Mouse (Mus musculus) heart, adult 2 months (tissue): Measurements from ENCODE around the gene Lrrc18. TPM values are rescaled to one million over a fixed set of nuclear protein-coding genes. Genes with fewer than 3 reads are reported as not detected.

Experiments
- DNase-seq, 2 experiments: peaks; one replicate each; pipeline ENCODE4 v3.0.0; 2021
- H3K27ac ChIP-seq: fragments of 200-600 bp; 2 replicates; pipeline ENCODE4 v1.8.1; 2022
- H3K27me3 ChIP-seq: fragments of 200-500 bp; 2 replicates; pipeline ENCODE4 v1.6.1; 2012; ENCODE audit warnings: mild to moderate bottlenecking, low read length, inconsistent platforms, mixed read lengths; ENCODE audit not compliant: control insufficient read depth, insufficient read depth
- H3K36me3 ChIP-seq: fragments of 200-500 bp; 2 replicates; pipeline ENCODE4 v1.6.1; 2012; ENCODE audit warnings: low read length, inconsistent platforms; ENCODE audit not compliant: control insufficient read depth, insufficient read depth
- H3K4me1 ChIP-seq: fragments of 200-500 bp; 2 replicates; pipeline ENCODE4 v1.6.1; 2011; ENCODE audit warnings: low read length; ENCODE audit not compliant: control insufficient read depth, insufficient read depth
- H3K4me3 ChIP-seq: fragments of 200-600 bp; 2 replicates; pipeline ENCODE4 v1.8.1; 2022
- H3K79me2 ChIP-seq: fragments of 200-500 bp; replicated peaks from 2 replicates; pipeline ENCODE4 v1.6.1; 2012; ENCODE audit warnings: mild to moderate bottlenecking, inconsistent platforms, low read length, moderate library complexity, mixed read lengths; ENCODE audit not compliant: control insufficient read depth, insufficient read depth
- H3K9ac ChIP-seq: fragments of 200-500 bp; 2 replicates; pipeline ENCODE4 v1.6.1; 2012; ENCODE audit warnings: low read depth, mild to moderate bottlenecking, control low read depth, inconsistent platforms, low read length, mixed read lengths
- CTCF ChIP-seq: fragments of 200-600 bp; IDR thresholded peaks from 2 replicates; pipeline ENCODE4 v1.8.1; 2022; ENCODE audit warnings: antibody characterized with exemption, mild to moderate bottlenecking, moderate library complexity
- EP300 ChIP-seq: fragments of 200-500 bp; IDR thresholded peaks from 2 replicates; pipeline ENCODE4 v1.6.1; 2011; ENCODE audit warnings: low read depth, low read length, control low read depth; ENCODE audit not compliant: insufficient read depth
- POLR2A ChIP-seq: fragments of 200-500 bp; IDR thresholded peaks from 2 replicates; pipeline ENCODE4 v1.6.1; 2011; ENCODE audit warnings: mild to moderate bottlenecking, low read depth, low read length, control low read depth; ENCODE audit not compliant: insufficient read depth
- WGBS: fragments of 180-500 bp; shearing (Covaris S2); methylation state at CpG from one replicate; pipeline ENCODE4 v1.1.7; 2018; 5-methylcytosine and 5-hydroxymethylcytosine counted together
- intact Hi-C: fragments of 180-260 bp; cut with DNase I; formaldehyde crosslinking; loops from one replicate; pipeline ENCODE4 v1.15.1; 2025
- polyA plus RNA-seq: library from polyadenylated mRNA; depleted of rRNA; stranded (reverse); fragments of >200 nt; gene quantifications from 2 replicates; pipeline ENCODE4 v1.2.3, GENCODE M21; 2012
- total RNA-seq, 2 experiments: library from RNA; stranded (reverse); gene quantifications; 2 replicates each; pipeline ENCODE4 v1.2.3; 2021

Gene Lrrc18
- total and polyA plus RNA-seq, 3 experiments = 0.25 to 0.55 (median 0.50) TPM

- no peaks in the 10 kb centered on the region for H3K4me1 ChIP-seq
- no peaks in the 10 kb centered on the region for H3K36me3 ChIP-seq
- no peaks in the 10 kb centered on the region for H3K79me2 ChIP-seq
- DNase-seq = no peak
- WGBS = 91% methylated on average over 10 of the region's 10 CpGs
- no peak overlapping the region for H3K9ac ChIP-seq
- no peak overlapping the region for H3K27ac ChIP-seq
- TF ChIP-seq POLR2A (no peak), CTCF (no peak), EP300 (no peak)
- H3K4me3 ChIP-seq = no peak overlapping the region
- intact Hi-C loops = no loop called here
- H3K27me3 ChIP-seq = no peaks in the 10 kb centered on the region
Measured at GRCm38 (mm10) chr14:32964742-32965141, 26.4 kb upstream of the Lrrc18 start.

DNA sequence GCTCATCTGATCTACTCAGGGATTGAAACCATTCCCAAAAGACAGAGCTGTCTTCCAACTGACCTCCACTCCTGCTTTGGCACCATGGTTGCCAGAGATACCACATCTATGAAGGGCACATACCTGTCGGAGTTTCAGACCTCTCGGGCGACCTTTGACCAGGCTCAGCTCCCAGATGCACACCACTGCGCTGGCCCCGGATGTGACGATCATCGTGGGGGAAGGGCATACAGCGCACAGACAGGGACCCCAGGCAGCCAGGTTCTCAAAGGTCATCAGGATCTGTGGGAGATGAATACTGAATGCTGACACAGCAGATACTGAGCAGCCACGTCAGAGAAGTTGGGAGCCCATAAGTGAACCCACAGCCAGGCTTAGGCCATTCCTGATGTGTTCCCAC lies 20.5 kb upstream of the Lrrc18 start:
- WGBS = 89% methylated on average over 9 of the region's 9 CpGs
- H3K9ac ChIP-seq = no peak overlapping the region
- no peaks in the 10 kb centered on the region for H3K36me3 ChIP-seq
- TF ChIP-seq EP300 = no peak
- no peak for TF ChIP-seq POLR2A
- TF ChIP-seq CTCF = no peak
- intact Hi-C loops = no loop called here
- no peak for DNase-seq
- H3K27me3 ChIP-seq = no peaks in the 10 kb centered on the region
- no peak overlapping the region for H3K27ac ChIP-seq
- no peaks in the 10 kb centered on the region for H3K79me2 ChIP-seq
- no peaks in the 10 kb centered on the region for H3K4me1 ChIP-seq
- H3K4me3 ChIP-seq = no peak overlapping the region

GRCm38 (mm10) chr14:32984176-32984738 lies 6.9 kb upstream of the Lrrc18 start:
- 39% methylated on average over 6 of the region's 6 CpGs for WGBS
- H3K4me3 ChIP-seq = no peak overlapping the region
- no peak overlapping the region for H3K9ac ChIP-seq
- H3K27ac ChIP-seq = no peak overlapping the region
- intact Hi-C loops = no loop called here
- no peaks in the 10 kb centered on the region for H3K79me2 ChIP-seq
- H3K36me3 ChIP-seq = no peaks in the 10 kb centered on the region
- H3K27me3 ChIP-seq = no peaks in the 10 kb centered on the region
- no peak for DNase-seq
- no peaks in the 10 kb centered on the region for H3K4me1 ChIP-seq
- TF ChIP-seq EP300 (no peak), POLR2A (no peak), CTCF (no peak)

GRCm38 (mm10) chr14:32986659-32987058 lies 4.5 kb upstream of the Lrrc18 start:
- TF ChIP-seq POLR2A (no peak), CTCF (no peak), EP300 (no peak)
- Histone ChIP-seq H3K27me3 (no peaks in the 10 kb centered on the region), H3K4me3 (no peak overlapping the region), H3K36me3 (no peaks in the 10 kb centered on the region), H3K27ac (no peak overlapping the region), H3K4me1 (no peaks in the 10 kb centered on the region), H3K79me2 (no peaks in the 10 kb centered on the region), H3K9ac (no peak overlapping the region)
- WGBS = 83% methylated on average over 4 of the region's 4 CpGs
- no peak for DNase-seq
- intact Hi-C loops = no loop called here

DNA sequence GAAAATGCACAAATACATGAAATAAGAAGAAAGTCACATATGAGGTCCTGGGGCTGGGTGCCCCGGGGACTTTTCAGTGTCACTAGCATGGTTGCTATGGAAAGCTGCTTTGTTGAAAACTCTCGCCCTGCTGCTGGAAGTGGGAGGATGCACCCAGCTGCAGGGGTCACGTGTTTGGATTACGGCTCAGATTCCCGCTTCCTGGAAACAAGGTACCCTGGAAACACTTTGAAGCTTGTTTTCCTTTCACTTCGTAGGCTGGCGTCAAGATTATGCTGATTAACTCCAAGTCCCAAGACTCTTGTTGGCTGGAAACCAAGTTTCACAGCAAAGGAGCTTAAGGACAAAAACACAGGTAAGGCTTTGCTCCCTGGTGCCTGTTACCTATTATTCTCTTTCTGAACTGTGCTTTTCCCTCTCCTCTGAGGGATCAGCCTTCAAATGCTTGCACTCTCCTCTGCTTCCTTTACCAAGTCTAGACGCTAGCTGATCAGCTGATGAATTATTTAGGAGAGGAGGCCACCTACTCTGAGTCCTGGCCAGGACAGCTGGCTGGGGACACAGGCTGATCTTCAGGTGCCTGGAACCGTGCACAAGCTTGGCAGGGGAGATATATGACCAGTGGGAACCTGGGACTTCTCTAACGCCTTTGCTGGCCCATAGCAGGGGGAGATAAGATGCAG lies 3.9 kb downstream of the Lrrc18 start:
- Histone ChIP-seq H3K36me3 (no peaks in the 10 kb centered on the region), H3K9ac (no peak overlapping the region), H3K79me2 (no peaks in the 10 kb centered on the region), H3K4me3 (peak overlapping the region; percentile 35), H3K4me1 (no peaks in the 10 kb centered on the region; the same call in 1 of the 2 replicates), H3K27ac (0 out of 2 replicates have a peak overlapping the region, but pooled peaks have one; percentile 7), H3K27me3 (no peaks in the 10 kb centered on the region)
- TF ChIP-seq CTCF (peak; percentile 32), EP300 (no peak), POLR2A (no peak)
- DNase-seq = peak; percentile 32 to 38
- WGBS = 15% methylated on average over 10 of the region's 10 CpGs
- intact Hi-C loops = no loop called here

- no peak for DNase-seq
- Histone ChIP-seq H3K27me3 (no peaks in the 10 kb centered on the region), H3K36me3 (no peaks in the 10 kb centered on the region), H3K4me1 (no peaks in the 10 kb centered on the region; the same call in 1 of the 2 replicates), H3K4me3 (no peak overlapping the region), H3K79me2 (no peaks in the 10 kb centered on the region), H3K9ac (no peak overlapping the region), H3K27ac (no peak overlapping the region)
- 68% methylated on average over 10 of the region's 10 CpGs for WGBS
- intact Hi-C loops = no loop called here
- TF ChIP-seq CTCF (no peak), POLR2A (no peak), EP300 (no peak)
Measured at GRCm38 (mm10) chr14:32999511-32999910, 8.3 kb downstream of the Lrrc18 start.
